Mouse (Mus musculus) heart, postnatal 36 days (tissue): ENCODE results near the gene Vmn2r49. TPM values are rescaled to one million over a fixed set of nuclear protein-coding genes. Genes with fewer than 3 reads are reported as not detected.
"Not testable (repeated sequence)": the region's sequence is repeated elsewhere in the genome, so short reads cannot be mapped to it uniquely, and the experiment has no call there.

Source experiments
- DNase-seq, 2 experiments: peaks; one replicate each; pipeline ENCODE4 v3.0.0; 2021 to 2022
- intact Hi-C: fragments of 180-260 bp; cut with DNase I; formaldehyde crosslinking; loops from one replicate; pipeline ENCODE4 v1.15.1; 2025
- total RNA-seq, 2 experiments: library from RNA; stranded (reverse); gene quantifications; 2 replicates each; pipeline ENCODE4 v1.2.3; 2021

Gene Vmn2r49
- total RNA-seq = not detected

DNA sequence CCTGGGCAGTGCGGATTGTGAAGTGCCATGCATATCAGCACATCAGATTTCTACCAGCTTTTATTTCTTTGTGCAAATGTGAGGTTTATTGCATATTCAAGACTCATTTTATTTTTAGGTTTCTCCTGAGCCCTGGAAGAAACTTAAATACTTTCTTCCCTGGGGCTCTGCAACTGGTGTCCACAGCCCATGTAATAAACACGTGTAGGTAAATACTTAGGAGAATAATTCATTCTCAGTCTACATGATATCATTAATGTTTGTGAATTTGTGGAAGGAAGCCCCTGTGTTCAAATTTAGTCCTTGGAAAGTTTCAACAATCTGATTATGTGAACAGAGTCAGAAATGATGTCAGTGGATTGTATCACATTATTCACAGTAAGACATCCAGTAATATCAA lies at the start of gene Vmn2r49:
Gene Vmn2r49 (minus strand): TSS at position 101 of the 400 bp plus-strand sequence.
- intact Hi-C loops, DNase-seq: not testable (repeated sequence)

- DNase-seq, intact Hi-C loops: not testable (repeated sequence)
Measured at GRCm38 (mm10) chr7:9953485-9953884, 38.6 kb downstream of the Vmn2r49 start, which contains the start of gene Vmn2r48. Gene Vmn2r48 (minus strand): TSS chr7:9953585.

Other genes with a start within 250 kb of the Vmn2r49 start
- gene Vmn2r46, start 221.7 kb downstream of the Vmn2r49 start, total RNA-seq = not detected
- not detected for gene Vmn2r47, start 150.9 kb downstream of the Vmn2r49 start, total RNA-seq
- gene Vmn2r48, start 38.7 kb downstream of the Vmn2r49 start, total RNA-seq = not detected
- gene Vmn2r50, start 61.0 kb upstream of the Vmn2r49 start, total RNA-seq = not detected
- gene Vmn2r51, start 113.5 kb upstream of the Vmn2r49 start, total RNA-seq = not detected
- not detected for gene Vmn2r52, start 184.3 kb upstream of the Vmn2r49 start, total RNA-seq